Mouse (Mus musculus) small intestine, adult 2 months (tissue): ENCODE data around the gene Faf1. TPM values are rescaled to one million over a fixed set of nuclear protein-coding genes. Genes with fewer than 3 reads are reported as not detected.

ENCODE experiments used
- H3K27ac ChIP-seq: fragments of 200-500 bp; 2 replicates; pipeline ENCODE4 v1.5.1; 2012; ENCODE audit warnings: low read depth, low read length, control low read depth, inconsistent platforms; ENCODE audit not compliant: insufficient read depth
- H3K27me3 ChIP-seq: fragments of 200-500 bp; 2 replicates; pipeline ENCODE4 v1.6.1; 2012; ENCODE audit warnings: mild to moderate bottlenecking, moderate library complexity, low read length, inconsistent platforms; ENCODE audit not compliant: control insufficient read depth, insufficient read depth
- H3K36me3 ChIP-seq: fragments of 200-500 bp; 2 replicates; pipeline ENCODE4 v1.6.1; 2012; ENCODE audit warnings: mild to moderate bottlenecking, low read length, control low read depth, inconsistent platforms; ENCODE audit not compliant: control insufficient read depth, insufficient read depth
- H3K4me1 ChIP-seq: fragments of 200-500 bp; 2 replicates; pipeline ENCODE4 v1.6.1; 2012; ENCODE audit warnings: low read length, inconsistent platforms, mixed read lengths; ENCODE audit not compliant: control insufficient read depth, insufficient read depth, insufficient read length
- H3K4me3 ChIP-seq: fragments of 200-500 bp; 2 replicates; pipeline ENCODE4 v1.5.1; 2012; ENCODE audit warnings: low read depth, mild to moderate bottlenecking, control low read depth, inconsistent platforms, low read length, moderate library complexity
- CTCF ChIP-seq: fragments of 200-500 bp; IDR thresholded peaks from 2 replicates; pipeline ENCODE4 v1.5.1; 2012; ENCODE audit warnings: low read depth, mild to moderate bottlenecking, control low read depth, inconsistent platforms, low read length, moderate library complexity, mixed read lengths; ENCODE audit not compliant: insufficient replicate concordance, insufficient read length; ENCODE audit errors: extremely low read depth
- POLR2A ChIP-seq: fragments of 200-500 bp; IDR thresholded peaks from 2 replicates; pipeline ENCODE4 v1.6.1; 2012; ENCODE audit warnings: low read depth, mild to moderate bottlenecking, control low read depth, inconsistent platforms, low read length, moderate library complexity
- WGBS: fragments of 180-500 bp; shearing (Covaris S2); methylation state at CpG from one replicate; pipeline ENCODE4 v1.1.7; 2018; 5-methylcytosine and 5-hydroxymethylcytosine counted together
- polyA plus RNA-seq: library from polyadenylated mRNA; depleted of rRNA; stranded (reverse); fragments of >200 nt; gene quantifications from 2 replicates; pipeline ENCODE4 v1.2.3, GENCODE M21; 2012

Faf1 gene
- polyA plus RNA-seq, 1 experiment = 7.4 TPM

DNA sequence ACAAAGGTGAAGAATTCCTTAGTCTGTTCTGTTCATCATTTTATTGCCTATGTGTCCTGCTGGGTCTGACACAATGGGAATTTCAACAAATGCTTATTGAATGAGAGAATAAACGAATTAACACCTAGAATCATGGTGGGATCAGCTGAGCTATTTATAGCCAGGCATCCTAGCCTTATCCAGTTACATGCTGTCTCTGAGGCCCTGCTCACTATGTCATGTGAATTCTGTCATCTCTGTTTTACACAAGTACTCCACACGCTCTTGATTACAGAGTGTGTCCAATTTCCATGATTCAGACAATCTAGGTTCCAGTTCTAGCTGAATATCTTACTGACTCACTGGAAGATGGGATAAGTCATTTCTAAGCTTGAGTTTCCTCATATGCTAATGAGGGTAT is 183.9 kb downstream of the Faf1 start:
- H3K4me3 ChIP-seq = no peak overlapping the region
- no peaks in the 10 kb centered on the region for H3K27me3 ChIP-seq
- 90% methylated on average over 2 of the region's 2 CpGs for WGBS
- no peak overlapping the region for H3K27ac ChIP-seq
- TF ChIP-seq POLR2A (no peak), CTCF (no peak)
- H3K36me3 ChIP-seq = peaks cover 5% of the 10 kb centered on the region; the same call in 1 of the 2 replicates
- no peaks in the 10 kb centered on the region for H3K4me1 ChIP-seq

DNA sequence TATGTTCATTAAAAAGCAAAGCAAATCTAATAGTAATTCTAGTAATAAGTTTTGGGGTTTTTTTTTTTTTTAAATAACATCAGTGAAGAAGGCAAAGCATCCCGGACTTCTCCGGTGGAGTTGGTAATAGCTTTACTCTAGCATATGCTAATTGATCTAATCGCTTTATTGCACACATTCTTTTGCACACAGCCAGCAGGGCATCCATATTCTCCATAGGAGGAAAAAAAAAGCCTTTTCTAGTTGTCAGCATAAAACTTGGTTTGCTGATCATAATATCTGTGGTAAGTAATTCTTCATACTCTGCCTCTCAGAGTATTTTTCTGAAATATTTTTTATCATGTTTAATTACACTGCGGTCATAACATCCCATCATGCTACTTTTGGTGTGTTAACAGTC is 185.9 kb downstream of the Faf1 start:
- no peak for TF ChIP-seq POLR2A
- no peak for TF ChIP-seq CTCF
- H3K4me3 ChIP-seq = no peak overlapping the region
- H3K27me3 ChIP-seq = no peaks in the 10 kb centered on the region
- peaks cover 3% of the 10 kb centered on the region; the same call in 1 of the 2 replicates for H3K36me3 ChIP-seq
- H3K4me1 ChIP-seq = no peaks in the 10 kb centered on the region
- H3K27ac ChIP-seq = no peak overlapping the region
- 96% methylated on average over 4 of the region's 4 CpGs for WGBS

DNA sequence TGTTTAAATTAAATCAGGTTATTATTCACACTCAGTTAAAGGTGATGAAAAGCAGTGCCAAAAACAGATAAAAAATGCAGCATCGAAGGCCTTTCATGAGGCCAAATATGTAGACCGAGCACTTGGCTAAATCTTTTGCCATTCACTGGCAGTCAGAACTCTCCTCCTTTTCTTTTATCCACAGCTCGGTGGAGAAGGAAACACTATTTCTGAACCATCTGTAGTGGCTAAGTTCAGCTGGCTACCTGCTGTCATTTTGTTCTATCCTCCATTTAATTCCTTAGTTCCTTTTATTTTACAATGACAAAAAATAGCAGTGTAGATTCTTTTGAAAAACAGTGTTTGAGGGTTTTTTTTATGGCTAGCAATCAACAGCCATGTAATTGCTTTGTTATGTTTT is 186.6 kb downstream of the Faf1 start:
- 94% methylated on average over 3 of the region's 3 CpGs for WGBS
- H3K36me3 ChIP-seq = peaks cover 3% of the 10 kb centered on the region; the same call in 1 of the 2 replicates
- H3K27ac ChIP-seq = no peak overlapping the region
- TF ChIP-seq CTCF (no peak), POLR2A (no peak)
- H3K4me3 ChIP-seq = no peak overlapping the region
- no peaks in the 10 kb centered on the region for H3K27me3 ChIP-seq
- H3K4me1 ChIP-seq = no peaks in the 10 kb centered on the region

DNA sequence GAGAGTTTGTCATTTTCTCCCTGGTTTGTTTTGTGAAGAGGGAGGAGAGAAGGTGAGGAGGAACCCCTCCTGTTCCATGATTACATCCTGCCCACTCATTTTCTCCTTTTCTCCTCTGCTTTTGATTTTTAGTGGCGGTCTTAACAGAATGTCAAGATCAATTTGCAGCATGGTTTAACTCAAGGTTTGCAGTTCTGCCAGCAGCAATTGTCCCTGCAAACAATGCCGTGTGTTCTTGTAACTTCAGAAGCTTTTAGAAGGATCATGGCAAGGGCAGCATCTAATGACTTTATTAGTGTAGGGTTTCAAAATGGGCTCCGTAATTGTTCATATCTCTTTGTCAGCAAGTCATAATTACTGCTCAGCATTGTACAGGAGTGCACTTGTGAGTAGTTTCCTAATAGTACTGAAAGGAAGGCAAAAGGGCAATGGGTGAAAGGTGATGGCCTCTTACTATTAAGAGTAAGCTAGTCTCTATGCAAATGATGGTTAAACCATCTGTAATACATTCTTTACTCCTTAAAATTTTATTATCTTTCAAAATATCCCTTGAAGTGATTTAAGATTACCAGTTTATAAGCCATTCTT is 192.6 kb downstream of the Faf1 start:
- Histone ChIP-seq H3K27me3 (no peaks in the 10 kb centered on the region), H3K27ac (no peak overlapping the region), H3K4me1 (no peaks in the 10 kb centered on the region), H3K36me3 (peaks cover 7% of the 10 kb centered on the region), H3K4me3 (no peak overlapping the region)
- 67% methylated on average over 3 of the region's 3 CpGs for WGBS
- TF ChIP-seq CTCF = no peak
- TF ChIP-seq POLR2A = no peak

DNA sequence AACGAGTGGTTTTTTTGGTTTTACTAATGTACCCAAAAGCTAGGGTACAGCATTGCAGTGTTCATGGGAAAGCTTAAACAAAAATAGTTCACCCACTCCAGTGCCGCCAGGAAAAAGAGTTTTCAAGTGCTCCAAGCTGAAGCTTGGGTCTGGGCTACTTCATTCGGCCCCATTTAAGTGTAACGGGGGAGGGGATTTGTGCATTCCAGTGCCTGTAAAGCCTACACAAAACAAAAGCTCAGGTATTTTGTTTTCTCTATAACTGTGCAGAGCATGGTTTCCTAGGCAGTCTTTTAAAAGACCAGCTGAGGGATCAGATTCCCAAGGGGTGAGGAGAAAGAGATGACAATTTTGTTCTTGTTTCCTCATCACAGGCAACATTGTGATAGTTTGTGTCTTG is 207.9 kb downstream of the Faf1 start:
- Histone ChIP-seq H3K36me3 (peaks cover 8% of the 10 kb centered on the region), H3K27ac (no peak overlapping the region), H3K4me3 (no peak overlapping the region), H3K4me1 (no peaks in the 10 kb centered on the region), H3K27me3 (no peaks in the 10 kb centered on the region)
- TF ChIP-seq CTCF (no peak), POLR2A (no peak)
- 84% methylated on average over 4 of the region's 4 CpGs for WGBS

DNA sequence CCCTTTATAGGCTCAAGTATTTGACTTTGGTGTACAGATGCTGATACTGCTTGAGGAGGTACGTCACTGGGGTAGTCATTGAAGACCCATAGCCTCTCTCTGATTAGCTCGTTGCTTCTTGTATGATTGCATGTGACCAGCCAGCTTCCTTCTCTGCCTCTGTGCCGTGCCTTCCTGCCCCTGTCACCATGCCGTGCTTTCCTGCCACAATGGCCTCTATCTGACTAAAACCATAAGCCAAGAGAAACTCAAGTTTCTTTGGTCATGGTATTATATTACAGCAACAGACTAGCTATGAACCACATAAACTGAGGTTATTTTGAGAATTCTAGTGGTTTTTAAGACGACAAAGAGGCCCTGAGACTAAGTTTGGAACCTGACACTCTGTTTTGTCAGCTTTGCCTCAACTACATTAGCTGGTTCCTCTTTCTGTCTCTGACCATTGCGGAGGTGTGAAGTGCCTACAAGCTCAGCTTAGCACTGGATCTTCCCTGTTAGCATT is 211.5 kb downstream of the Faf1 start:
- no peak overlapping the region for H3K27ac ChIP-seq
- WGBS = 93% methylated on average over 6 of the region's 6 CpGs
- H3K4me1 ChIP-seq = no peaks in the 10 kb centered on the region
- no peak for TF ChIP-seq POLR2A
- TF ChIP-seq CTCF = no peak
- H3K4me3 ChIP-seq = no peak overlapping the region
- peaks cover 14% of the 10 kb centered on the region for H3K36me3 ChIP-seq
- H3K27me3 ChIP-seq = no peaks in the 10 kb centered on the region

DNA sequence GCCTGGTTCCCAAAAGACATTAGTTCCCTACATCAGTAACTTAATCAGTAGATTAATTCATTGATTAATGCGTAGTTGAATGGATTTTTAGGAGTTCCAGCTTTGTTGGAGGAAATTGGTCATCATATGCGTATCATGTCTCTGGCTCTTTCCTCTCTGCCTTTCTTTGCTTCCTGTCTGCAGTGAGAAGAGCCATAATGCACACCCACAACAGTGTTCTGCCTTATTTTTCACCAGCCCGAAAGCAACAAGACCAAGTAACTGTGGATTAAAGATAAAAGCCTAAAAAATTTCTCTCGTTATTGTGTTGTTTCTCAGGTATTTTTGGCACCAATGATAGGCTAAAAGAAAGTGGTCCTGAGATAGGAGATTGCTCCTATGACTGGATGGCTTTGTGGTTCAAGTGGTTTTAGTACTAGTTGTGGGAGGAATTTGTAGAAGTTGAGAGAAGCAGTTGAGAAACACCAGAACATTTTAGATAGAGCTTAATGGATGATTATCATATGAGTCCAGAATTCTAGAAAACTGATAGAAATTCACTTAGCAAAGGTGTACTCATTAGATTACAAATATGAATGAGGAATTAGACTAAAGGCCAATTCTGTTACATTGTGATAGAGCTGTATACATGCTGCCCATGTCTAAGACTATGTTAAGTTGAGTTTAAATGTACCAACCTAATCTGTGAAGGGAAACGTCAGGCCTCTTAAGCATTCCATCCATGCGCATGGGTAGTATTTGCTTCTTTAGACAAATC is 221.6 kb downstream of the Faf1 start:
- 0 out of 2 replicates have a peak, but pooled peaks cover 6% of the 10 kb centered on the region for H3K36me3 ChIP-seq
- TF ChIP-seq POLR2A (no peak), CTCF (no peak)
- H3K4me1 ChIP-seq = no peaks in the 10 kb centered on the region
- WGBS = 94% methylated on average over 6 of the region's 6 CpGs
- H3K4me3 ChIP-seq = no peak overlapping the region
- no peaks in the 10 kb centered on the region for H3K27me3 ChIP-seq
- no peak overlapping the region for H3K27ac ChIP-seq
